Mouse (Mus musculus) embryonic stem cell, embryonic (primary cell): ENCODE measurements around the gene Dpysl5.

Experiments used
- CTCF ChIA-PET, 4 experiments: fragments of 300-600 bp in 2 of 4; fragments of 350-600 bp in 2 of 4; sonication (Branson Sonifier 250); formaldehyde crosslinking; loops; one replicate each; lab custom pipeline; 2022; ENCODE audit warnings: inconsistent platforms in 2 of 4; lab: Charles Lee
- POLR2A ChIA-PET, 4 experiments: fragments of 300-600 bp in 2 of 4; fragments of 350-600 bp in 2 of 4; sonication (Branson Sonifier 250); formaldehyde crosslinking; loops; one replicate each; lab custom pipeline; 2022; ENCODE audit warnings: antibody characterized with exemption in 4 of 4, inconsistent platforms in 1 of 4; lab: Charles Lee

Gene Dpysl5

DNA sequence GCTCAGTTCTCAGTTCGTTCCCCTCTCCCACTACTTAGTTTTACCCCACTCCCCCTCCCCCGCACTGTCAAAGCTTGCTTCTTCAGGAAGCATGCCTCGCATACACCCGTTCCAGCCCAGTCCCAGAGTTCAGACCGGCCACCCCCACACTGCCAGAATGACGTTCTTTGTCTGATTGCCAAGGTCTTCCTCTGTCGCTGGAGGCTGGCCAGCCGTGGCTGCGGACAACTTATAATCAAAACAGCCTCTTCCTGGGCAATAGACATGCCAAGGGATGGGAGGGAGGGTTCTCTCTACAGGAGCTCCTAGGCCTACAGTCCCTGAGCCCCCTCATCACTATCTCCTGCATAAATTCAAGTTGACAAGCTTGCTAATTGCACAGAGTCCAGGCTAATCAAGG is 57.2 kb downstream of the Dpysl5 start:
- ChIA-PET POLR2A (interaction anchor here in 3 of 4 experiments (0.6 to 1.8 kb wide), 5 partner anchors 13 to 366 kb away, joined by 3 to 4 read pairs (median 3); partner anchors contain the start of gene Dpysl5 (in 1 of the 3)), CTCF (interaction anchor here in 1 of 4 experiments (0.6 to 1.1 kb wide), 3 partner anchors 14 to 59 kb away, joined by 3 read pairs; no protein-coding TSS in a partner anchor)

DNA sequence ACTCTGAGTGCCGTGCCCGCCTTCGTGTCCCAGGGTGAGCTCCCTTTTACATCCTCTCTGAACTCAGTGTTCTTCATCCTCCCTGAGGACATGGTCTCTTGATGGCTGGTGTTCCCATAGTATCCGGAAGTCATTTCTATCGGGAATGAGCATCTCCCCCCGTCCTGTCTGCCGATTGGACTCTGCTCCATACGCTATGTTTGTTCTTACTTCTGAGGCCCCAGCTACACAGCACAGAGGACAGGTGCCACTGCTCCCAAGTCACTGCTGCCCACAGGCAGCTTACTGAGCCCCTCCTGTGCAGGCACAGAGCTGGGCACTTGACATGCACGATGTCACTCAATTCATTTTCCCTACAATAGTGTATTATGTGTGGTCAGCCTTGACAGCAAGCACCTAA is 57.7 kb downstream of the Dpysl5 start:
- ChIA-PET POLR2A (interaction anchor here in 2 of 4 experiments (0.7 to 1.8 kb wide), 4 partner anchors 14 to 365 kb away, joined by 3 to 4 read pairs (median 3); no protein-coding TSS in a partner anchor), CTCF (interaction anchor here in 1 of 4 experiments (0.6 to 1.1 kb wide), 3 partner anchors 14 to 59 kb away, joined by 3 read pairs; no protein-coding TSS in a partner anchor)

DNA sequence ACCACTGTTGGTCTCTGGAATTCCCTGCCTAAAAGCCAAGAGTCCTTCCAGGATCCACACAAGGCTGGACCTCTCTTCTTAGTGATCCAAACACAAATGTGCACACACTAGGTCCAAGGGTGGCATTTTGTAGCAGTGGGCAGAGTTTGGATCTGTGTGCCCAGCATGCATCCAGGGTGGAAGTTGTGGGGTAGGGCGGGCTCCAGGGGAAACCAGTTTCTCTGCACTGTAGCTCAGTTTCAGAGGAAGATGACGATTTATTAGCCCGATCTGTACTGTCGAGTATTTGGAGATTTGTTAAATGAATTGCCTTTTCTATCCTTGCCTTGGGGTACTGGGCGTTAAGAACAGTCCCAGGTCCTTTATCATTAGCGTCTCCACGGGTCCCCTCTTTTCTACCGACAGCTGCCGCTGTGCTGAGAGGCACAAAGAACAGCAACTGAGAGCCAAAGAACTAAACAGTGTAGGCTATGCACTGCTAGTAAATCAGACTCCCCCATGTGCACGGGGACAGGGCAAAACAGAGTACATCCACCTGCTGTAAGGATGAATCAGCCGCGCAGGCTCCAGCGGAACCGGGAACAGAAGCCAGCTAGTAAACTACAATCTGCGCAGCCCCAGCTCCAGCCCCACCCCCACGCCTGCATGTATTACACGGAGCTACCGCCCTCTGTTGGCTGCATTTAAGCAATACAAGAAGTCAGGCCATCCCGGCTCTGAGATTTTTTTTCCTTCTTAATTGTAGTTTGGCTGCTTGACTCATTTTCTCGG is 63.4 kb downstream of the Dpysl5 start:
- ChIA-PET POLR2A (interaction anchor here in 3 of 4 experiments (0.6 to 1.9 kb wide), 19 partner anchors 12 to 113 kb away, joined by 3 to 13 read pairs (median 5); partner anchors contain the start of gene Dpysl5 (in 3 of the 3)), CTCF (interaction anchor here (0.5 to 4.5 kb wide), 65 partner anchors 9 to 789 kb away, joined by 3 to 85 read pairs (median 4); partner anchors contain the start of genes Dpysl5 (in 2 of the 4) and Emilin1 (in 1 of the 4))

DNA sequence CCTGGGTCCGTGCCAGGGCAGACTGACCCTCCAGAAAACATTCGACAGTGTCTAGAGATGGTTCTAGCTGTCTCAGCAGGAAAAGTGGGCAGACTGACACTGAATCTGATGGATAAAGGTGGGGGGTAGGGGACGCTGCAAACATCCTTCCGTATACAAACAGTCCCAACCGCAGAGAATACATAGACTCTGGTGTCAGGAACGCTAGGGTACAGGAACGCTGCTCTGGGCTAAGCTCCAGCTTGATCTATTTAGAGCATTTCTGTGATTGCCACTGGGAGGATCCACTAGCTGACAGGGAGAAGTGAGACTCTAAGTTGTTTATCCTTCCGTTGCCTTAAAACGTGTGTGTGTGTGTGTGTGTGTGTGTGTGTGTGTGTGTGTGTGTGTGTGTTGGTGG is 69.3 kb downstream of the Dpysl5 start:
- CTCF ChIA-PET: interaction anchor here in 2 of 4 experiments (0.6 to 1.5 kb wide), 2 partner anchors 71 to 233 kb away, joined by 4 to 5 read pairs; no protein-coding TSS in a partner anchor
- POLR2A ChIA-PET: interaction anchor here in 1 of 4 experiments (1.1 kb wide), 1 partner anchor 107 kb away, joined by 5 read pairs; the partner anchor contains the start of gene Agbl5

DNA sequence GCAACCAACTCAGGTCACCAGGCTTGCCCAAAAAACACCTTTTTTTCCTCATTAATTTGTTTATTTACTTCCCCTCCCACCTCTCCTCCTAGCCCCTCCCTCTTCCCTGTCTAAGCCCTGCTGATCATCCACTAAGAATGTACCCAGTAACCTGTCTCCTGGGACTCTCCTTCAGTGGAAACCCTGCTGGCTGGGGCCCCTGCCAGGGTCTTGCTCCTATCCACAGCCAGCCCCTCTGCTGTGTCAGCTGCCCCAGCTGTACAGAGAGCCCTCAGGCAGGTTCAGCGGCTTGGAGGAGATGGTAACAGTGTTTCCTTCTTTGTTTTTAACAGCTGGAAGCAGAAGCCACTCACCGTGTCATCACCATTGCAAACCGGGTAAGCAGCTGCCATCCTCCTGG is 69.8 kb downstream of the Dpysl5 start:
- ChIA-PET CTCF (interaction anchor here in 2 of 4 experiments (1.4 to 1.5 kb wide), 2 partner anchors 71 to 72 kb away, joined by 4 to 8 read pairs; no protein-coding TSS in a partner anchor), POLR2A (no interaction called here)

DNA sequence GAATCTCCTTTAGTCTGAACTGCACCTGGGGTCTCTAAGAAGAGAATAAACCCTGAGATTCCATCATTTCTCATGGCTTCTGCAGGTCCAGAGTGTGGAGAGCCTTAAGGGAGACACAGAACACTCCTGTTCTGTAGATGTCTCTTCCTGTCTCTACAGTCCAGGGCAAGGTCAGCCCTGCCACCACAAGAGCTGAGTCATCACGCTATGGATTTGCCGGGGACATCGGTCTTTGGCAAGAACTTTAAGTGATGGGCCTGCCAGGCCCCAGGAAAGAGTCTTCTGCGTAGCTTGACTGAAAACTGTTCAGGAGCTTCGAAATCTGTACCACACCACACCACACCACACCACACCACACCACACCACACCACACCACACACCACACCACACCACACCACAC is 76.0 kb downstream of the Dpysl5 start:
- CTCF ChIA-PET: interaction anchor here in 1 of 4 experiments (1.0 to 1.4 kb wide), 2 partner anchors 9 to 12 kb away, joined by 3 read pairs; no protein-coding TSS in a partner anchor
- POLR2A ChIA-PET: no interaction called here

DNA sequence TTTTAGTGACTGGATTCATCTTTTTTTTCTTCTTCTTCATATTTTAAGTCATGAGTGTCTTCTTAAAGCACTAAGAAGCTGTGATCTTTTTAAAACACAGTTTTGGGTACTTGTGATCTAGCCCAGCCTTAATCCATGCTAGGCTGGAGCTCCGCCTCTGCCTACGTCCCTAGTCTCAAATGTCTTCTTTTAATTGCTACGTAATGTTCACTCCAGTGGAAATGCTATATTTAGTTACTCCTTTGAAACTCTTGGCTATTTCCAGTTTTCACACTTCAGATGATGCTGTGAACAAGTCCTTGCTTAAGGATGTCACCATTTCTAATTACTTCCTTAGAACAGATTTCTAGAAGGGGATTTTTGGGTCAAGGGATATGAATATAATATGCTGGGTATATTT is 78.7 kb downstream of the Dpysl5 start:
- ChIA-PET POLR2A (no interaction called here), CTCF (interaction anchor here in 3 of 4 experiments (0.5 to 1.6 kb wide), 3 partner anchors 81 to 308 kb away, joined by 3 to 5 read pairs (median 4); no protein-coding TSS in a partner anchor)

DNA sequence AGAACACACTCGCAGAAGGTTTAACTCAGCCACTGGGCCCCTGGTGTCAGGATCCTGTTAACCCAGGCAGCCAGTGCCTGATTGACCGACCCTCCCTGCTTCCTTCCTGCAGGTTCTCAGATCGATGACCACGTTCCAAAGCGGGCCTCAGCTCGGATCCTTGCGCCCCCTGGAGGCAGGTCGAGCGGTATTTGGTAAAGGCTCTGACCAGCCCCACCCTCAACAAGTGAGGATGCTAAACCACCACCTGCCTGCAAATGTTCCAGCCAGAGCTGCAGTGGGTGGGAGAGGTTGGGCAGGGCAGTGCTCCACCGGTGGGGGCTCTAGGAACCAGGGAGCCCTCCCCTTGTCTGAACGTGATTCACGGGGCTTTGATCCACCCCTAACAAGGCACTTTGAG is 84.8 kb downstream of the Dpysl5 start:
- ChIA-PET CTCF (interaction anchor here (0.6 to 4.9 kb wide), 44 partner anchors 9 to 405 kb away, joined by 3 to 55 read pairs (median 4); partner anchors contain the start of genes Dpysl5 (in 1 of the 4), Khk (in 1 of the 4), Slc35f6 (in 1 of the 4) and Trim54 (in 1 of the 4)), POLR2A (interaction anchor here in 3 of 4 experiments (0.6 to 1.6 kb wide), 13 partner anchors 11 to 252 kb away, joined by 3 to 7 read pairs (median 4); partner anchors contain the start of genes Atraid (in 1 of the 3), Dpysl5 (in 1 of the 3) and Slc5a6 (in 1 of the 3))

DNA sequence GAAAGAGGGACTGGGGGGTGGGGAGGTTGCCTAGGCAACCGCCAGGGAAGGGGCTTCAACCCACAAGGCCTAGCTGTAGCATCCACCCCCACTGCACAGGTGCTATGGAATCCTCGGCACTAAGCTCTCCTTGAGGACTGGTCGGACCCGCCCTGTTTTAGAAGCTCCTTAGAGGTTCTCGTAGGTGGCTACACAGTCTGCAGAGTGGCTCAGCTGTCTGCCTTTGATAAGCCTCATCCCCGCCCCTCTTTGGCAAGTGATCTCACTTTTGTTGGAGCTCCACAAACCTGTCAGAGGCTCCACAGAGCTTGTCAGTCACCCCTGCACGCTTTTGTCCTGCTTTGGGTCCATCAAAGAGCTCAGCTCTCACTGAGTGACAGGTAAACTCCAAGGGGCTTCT is 86.1 kb downstream of the Dpysl5 start:
- ChIA-PET CTCF (interaction anchor here (0.6 to 4.9 kb wide), 19 partner anchors 8 to 210 kb away, joined by 3 to 39 read pairs (median 5); no protein-coding TSS in a partner anchor), POLR2A (interaction anchor here in 3 of 4 experiments (0.6 to 1.7 kb wide), 8 partner anchors 9 to 391 kb away, joined by 3 to 5 read pairs (median 3); partner anchors contain the start of gene Dpysl5 (in 1 of the 3))

DNA sequence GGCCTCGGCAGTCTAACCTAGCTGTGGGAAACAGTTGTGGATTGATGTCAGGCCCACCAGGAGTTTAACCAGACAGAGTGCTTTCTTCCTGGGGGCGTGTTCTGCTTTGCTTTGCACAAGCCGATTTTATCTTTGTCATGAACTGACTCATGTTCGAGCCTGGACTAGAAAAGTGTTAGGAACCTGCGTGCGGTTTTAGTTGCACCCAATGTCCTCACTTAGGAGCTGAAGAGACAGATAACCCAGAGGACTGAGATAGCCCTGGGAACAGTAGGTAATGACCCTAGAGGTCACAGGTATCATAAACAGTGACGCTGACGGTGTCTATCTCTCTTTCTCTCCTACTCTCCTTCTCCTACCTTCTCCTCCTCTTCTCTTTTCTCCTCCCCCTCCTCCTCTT is 86.6 kb downstream of the Dpysl5 start:
- CTCF ChIA-PET: interaction anchor here (0.6 to 4.9 kb wide), 14 partner anchors 8 to 210 kb away, joined by 3 to 39 read pairs (median 4); no protein-coding TSS in a partner anchor
- POLR2A ChIA-PET: interaction anchor here in 2 of 4 experiments (0.9 to 1.8 kb wide), 6 partner anchors 9 to 162 kb away, joined by 3 to 5 read pairs (median 3); no protein-coding TSS in a partner anchor

DNA sequence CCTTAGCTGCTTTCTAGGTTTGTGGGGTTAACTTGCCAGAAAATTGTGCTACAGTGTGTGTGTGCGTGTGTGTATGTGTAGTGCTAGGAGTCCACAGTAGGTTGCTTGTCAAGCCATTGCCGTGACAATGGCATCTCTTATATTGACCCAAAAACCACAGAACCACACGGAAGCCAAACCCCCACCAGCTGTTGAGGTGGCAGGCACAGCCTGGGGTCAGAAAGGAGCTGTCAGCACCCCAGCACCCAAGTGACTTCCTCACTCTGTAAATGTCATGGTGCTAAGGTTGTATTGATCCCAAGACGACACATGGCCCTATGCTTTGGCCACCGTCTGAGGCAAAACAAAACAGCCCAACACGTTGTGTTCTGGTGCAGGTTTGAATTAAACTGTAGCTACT is 87.6 kb downstream of the Dpysl5 start:
- ChIA-PET CTCF (interaction anchor here in 2 of 4 experiments (0.6 to 4.9 kb wide), 6 partner anchors 24 to 199 kb away, joined by 3 to 17 read pairs (median 8); no protein-coding TSS in a partner anchor), POLR2A (interaction anchor here in 3 of 4 experiments (0.5 to 1.8 kb wide), 7 partner anchors 10 to 420 kb away, joined by 3 to 5 read pairs (median 3); partner anchors contain the start of gene Agbl5 (in 1 of the 3))

DNA sequence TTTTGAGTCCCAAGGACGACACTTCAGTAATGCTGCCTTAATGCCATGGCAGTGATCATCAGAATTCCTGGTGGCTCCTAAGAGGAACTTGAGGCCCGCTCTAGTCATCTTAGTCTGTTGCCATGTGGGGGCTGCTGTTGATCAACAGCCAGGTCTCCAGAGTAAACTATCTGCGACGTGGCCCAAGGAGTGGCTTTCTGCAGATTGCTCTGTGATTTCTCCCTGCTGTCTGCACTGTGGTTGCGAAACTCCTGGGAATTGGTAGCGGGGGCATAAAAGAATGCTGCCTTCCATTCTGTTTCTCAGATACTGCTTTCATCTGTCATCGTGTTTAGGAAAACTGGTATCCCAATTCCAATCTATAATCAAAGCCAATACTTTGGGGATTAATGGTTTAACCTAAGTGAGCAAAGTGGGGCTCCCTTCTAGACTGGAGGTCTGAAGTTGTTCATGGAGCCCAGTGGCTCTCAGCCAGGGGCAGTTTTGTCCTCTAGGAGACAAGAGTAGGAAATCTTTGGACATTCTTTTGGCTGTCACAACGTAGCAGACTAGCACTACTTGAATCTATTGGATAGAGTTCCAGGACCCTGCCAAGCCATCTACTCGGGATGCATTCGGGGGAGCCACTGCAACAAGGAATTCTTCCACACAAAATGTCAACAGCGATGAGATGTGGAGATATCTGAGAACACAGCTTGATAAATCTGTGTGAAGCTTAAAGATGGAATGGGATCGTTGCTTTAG is 91.5 kb downstream of the Dpysl5 start:
- ChIA-PET POLR2A (no interaction called here), CTCF (interaction anchor here in 1 of 4 experiments (0.7 kb wide), 1 partner anchor 24 kb away, joined by 6 read pairs; no protein-coding TSS in a partner anchor)

DNA sequence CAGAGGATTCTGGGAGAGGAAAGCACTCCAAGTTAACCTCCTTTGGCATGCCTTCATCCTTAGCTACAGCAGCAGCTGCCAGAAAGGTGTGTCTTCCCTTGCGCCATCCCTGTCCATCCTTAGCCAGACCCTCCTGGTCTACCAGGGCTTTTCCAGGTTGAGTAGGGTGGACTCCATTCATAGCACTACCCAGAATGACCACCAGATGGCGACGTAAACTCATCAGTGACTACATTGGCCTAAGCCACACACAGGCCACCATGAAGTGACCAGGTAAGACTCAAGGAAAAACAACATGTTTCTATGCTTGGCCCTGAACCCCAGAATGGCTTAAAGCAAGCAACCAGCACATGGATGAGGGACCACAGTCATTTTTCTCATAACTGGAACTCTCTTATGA is 94.7 kb downstream of the Dpysl5 start:
- POLR2A ChIA-PET: interaction anchor here in 1 of 4 experiments (1.6 kb wide), 1 partner anchor 116 kb away, joined by 5 read pairs; the partner anchor contains the start of gene Khk
- CTCF ChIA-PET: interaction anchor here (0.7 to 2.2 kb wide), 12 partner anchors 10 to 404 kb away, joined by 3 to 13 read pairs (median 5); partner anchors contain the start of gene Cgref1 (in 1 of the 4)

DNA sequence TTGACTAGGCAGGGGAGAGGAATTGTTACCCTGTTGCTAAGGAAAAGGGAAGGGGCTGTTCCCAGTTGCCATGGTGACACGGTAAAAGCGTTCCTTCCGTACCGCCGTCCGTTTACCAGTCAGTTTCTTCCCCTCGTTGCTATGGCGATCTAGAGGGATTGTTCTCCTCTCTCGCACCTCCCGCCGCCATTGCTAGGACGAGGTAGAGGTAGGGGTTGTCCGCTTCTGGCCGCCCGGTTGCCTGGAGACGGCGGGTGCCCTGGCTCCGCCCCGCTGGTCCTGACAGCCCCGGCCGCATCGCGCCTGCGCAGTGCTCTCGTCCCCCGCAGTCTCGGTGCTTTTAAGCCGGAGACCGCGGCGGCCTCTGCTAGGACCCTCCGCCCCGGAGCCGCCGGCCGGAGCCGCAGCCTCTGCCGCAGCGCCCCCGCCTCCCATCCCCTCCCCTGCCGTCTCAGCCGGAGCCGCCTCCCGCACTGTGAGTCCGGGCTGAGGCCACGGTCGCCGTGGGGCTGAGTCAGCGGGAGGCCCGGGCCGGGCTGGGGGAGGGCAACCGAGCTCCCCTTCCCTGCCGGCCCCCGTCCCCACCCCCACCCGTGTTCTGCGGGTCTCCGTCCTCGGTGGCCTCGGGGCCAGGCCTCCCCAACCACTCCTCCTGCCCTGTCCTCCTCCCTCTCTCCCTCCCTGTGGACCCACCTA is 103.2 kb downstream of the Dpysl5 start, which contains the start of gene Mapre3:
Gene Mapre3 (plus strand): TSS at position 218 of the 696 bp plus-strand sequence.
- POLR2A ChIA-PET: interaction anchor here in 3 of 4 experiments (0.5 to 5.3 kb wide), 9 partner anchors 47 to 274 kb away, joined by 3 to 15 read pairs (median 4); partner anchors contain the start of genes Agbl5 (in 1 of the 3), Atraid (in 1 of the 3), Ost4 (in 1 of the 3) and Slc5a6 (in 1 of the 3)
- CTCF ChIA-PET: interaction anchor here in 1 of 4 experiments (0.5 to 1.0 kb wide), 2 partner anchors 126 to 130 kb away, joined by 4 to 6 read pairs; no protein-coding TSS in a partner anchor

DNA sequence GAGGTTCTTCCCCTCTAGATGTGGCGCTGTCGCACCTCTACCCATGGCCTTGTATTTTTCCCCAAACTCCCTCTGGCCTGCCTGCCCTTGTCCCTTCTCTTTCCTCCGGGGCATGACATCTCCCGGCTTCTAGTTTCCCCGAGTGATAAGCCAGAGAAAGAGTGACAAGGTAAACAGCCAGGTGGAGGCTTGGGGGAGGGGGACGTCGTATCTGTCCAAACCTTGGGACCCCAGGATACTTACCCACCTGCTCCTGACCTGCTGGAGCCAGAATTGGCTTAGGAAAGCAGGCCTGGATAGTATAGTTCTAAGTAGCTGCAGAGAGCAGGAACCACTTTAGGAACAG is 103.7 kb downstream of the Dpysl5 start:
- POLR2A ChIA-PET: interaction anchor here in 3 of 4 experiments (0.6 to 5.3 kb wide), 9 partner anchors 49 to 275 kb away, joined by 3 to 15 read pairs (median 4); partner anchors contain the start of genes Agbl5 (in 1 of the 3), Atraid (in 1 of the 3), Ost4 (in 1 of the 3) and Slc5a6 (in 1 of the 3)
- CTCF ChIA-PET: no interaction called here

DNA sequence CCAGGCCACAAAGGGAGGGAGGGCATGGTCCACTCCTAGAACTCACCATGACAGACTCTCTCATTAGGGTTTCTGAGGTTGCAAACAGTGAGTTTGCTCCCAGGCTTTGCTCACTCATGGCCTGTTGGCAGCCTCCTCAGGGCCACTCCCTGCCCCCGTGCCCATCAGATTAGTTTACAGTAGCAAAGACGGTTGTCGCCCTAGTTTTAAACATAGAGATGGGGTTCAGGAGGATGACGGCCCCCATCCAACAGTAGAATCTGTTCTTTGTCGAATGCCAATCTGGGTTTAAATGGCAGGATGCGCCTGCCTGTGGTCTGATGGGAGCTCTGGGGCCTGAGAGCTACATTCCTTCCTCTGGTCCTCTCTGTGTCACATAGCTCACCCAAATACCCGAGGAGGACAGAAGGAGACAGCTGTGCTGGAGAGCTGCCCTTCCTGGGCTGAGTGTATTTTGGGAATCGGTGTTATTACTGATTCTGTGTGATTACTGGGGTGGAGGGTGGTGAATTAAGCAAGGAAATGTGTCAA is 105.0 kb downstream of the Dpysl5 start:
- ChIA-PET CTCF (interaction anchor here in 1 of 4 experiments (0.6 kb wide), 1 partner anchor 41 kb away, joined by 5 read pairs; no protein-coding TSS in a partner anchor), POLR2A (interaction anchor here in 2 of 4 experiments (1.4 to 5.3 kb wide), 2 partner anchors 22 to 71 kb away, joined by 3 to 15 read pairs; partner anchors contain the start of gene Agbl5 (in 1 of the 2))
